Mouse (Mus musculus): ENCODE data around the gene Prtn3. TPM values are rescaled to one million over a fixed set of nuclear protein-coding genes. Genes with fewer than 3 reads are reported as not detected.
"Not testable (repeated sequence)": the region's sequence is repeated elsewhere in the genome, so short reads cannot be mapped to it uniquely, and the experiment has no call there.

Gene Prtn3
- total RNA-seq, 2 experiments from 2014 or later = 2.1 TPM; not detected in 1

DNA sequence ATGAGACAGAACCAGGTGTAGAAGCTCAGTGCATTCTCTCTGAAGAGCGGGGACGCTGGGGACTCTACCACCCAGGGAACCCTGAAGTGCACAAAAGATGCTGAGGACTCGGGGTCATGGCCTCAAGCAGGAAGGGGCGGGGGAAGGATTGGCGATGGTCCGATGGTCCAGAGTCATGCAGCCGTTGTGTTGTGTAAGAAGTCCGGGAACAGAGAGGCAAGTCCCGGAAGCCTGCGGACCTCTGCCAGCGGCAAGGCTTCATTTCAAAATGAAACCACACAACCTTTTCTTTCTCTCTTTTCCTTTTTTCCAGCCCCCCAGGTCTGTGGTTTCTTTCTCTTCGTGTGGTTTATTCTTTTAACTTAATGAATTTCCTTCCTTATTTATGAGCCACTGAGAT is 3.5 kb downstream of the Prtn3 start:
- DNase-seq = no peak

DNA sequence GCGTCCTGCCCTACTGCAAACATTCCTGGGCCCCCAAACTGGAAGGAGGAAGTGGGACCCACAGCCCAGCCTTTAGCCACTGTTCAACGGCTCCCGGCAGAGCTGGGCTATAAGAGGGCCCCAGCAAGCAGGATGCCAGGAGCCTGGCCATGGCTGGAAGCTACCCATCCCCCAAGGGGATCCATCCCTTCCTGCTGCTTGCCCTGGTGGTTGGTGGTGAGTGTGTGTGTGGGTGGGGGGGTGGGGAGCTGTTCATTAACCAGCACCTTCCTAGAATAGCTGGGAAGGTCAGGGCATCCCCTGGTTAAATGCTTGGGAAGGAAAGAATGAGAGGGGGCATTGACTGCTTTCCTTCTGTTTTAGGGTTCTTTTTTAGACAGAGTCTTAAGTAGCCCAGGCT is 5.3 kb downstream of the Prtn3 start:
- no peak for DNase-seq

DNA sequence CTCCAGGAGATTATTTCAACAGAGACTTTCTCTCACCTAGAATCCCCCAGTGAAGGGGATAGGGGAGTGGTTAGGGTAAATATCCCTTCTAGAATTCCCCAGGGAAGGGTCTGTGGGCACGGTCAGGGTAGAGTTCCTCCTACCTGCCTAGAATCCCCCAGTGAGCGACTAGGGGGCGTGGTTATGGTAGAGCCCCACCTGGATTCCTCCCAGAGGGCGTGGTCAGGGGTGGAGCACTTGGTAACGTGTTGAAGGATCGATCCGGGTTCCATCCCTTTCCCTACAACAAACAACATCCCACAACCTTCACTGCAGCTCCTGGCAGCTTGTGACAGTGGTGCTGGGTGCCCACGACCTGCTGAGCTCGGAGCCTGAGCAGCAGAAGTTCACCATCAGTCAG is 6.4 kb downstream of the Prtn3 start:
- DNase-seq = no peak

DNA sequence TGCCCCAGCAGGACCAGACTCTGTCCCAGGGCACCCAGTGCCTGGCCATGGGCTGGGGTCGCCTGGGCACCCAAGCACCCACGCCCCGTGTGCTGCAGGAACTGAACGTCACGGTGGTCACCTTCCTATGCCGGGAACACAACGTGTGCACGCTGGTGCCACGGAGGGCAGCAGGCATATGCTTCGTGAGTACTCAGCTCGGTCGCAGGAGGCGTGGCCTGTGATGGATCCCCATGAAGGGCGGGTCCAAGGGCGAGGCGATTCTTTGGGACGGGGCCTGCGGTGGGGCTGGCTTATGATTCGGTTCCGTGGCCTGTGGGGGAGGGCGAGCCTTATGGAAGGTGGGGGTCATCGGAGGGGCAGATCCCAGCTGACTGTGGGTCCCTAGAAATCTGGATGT is 7.7 kb downstream of the Prtn3 start:
- DNase-seq = no peak

DNA sequence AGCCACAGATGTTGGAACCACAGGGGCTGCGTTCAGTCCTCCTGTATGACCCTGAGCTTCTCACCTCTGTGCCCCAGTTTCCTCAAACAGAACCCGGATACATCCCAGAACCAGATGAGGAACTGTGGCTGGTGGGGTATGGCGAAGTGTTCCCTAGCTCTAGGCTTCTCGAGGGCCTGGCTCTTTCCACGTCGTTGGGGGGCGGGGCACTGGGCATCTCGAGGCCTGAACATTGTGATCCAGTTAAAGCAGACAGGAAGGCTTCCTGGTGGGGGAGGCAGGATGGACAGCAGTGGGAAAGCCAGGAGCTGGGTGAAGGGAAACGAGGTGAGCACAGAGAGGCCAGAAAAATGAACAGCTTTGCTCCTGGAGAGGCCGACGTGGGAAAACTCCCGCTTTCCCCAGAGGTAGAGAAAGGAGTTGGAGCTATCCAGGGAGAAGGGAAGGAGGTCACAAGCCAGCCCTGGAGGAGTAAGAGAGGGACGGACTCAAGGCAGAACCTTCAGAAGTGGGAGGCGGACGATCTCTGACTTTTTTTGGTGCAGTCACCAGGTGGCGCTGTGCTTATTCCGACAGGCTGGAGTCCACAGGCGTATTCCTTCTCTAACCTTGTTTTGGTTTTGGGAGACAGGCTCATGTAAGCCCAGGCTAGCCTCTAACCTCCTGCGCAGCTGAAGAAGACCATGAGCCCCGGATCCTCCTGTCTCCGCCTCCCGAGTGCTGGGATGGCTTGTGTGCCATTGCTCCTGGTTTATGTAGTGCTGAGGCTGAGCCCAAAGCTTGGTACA is 9.2 kb downstream of the Prtn3 start:
- peak; percentile 83 for DNase-seq

DNA sequence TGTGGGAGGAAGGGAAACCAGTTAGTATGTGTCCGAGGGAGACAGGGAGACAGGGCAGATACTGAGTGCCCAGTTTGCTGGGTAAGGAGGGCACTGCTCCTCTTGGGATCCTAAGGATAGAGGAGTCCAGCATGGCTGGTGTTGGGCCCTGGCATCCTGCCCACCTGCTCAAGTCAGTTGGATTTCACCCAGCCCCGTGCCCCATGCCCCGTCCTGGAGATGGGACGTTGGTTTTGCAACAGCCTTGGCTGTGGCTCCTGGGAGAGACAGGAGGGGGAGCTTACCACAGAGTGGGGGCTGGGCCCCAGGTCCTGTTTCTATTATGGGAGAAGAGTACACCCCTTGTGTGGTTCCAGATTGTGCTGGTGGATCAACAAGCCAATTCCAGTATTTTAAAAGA is 10.2 kb downstream of the Prtn3 start:
- DNase-seq = peak; percentile 61

DNA sequence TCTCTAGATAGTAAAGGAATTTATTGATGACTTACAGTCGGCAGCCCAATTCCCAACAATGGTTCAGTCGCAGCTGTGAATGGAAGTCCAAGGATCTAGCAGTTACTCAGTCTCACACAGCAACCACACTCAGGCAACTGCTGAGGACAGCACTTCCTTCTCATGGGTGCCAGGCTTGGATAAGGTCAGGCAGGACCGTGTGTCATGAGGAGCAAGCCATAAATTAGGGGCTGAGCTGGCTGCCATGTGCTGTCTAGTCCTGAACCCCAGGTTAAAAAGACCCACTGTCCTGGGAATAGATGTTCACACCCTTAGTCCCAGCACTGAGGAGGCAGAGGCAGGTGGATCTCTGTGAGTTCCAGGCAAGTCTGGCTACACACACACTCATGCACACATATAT is 10.7 kb downstream of the Prtn3 start:
- not testable (repeated sequence) for DNase-seq

DNA sequence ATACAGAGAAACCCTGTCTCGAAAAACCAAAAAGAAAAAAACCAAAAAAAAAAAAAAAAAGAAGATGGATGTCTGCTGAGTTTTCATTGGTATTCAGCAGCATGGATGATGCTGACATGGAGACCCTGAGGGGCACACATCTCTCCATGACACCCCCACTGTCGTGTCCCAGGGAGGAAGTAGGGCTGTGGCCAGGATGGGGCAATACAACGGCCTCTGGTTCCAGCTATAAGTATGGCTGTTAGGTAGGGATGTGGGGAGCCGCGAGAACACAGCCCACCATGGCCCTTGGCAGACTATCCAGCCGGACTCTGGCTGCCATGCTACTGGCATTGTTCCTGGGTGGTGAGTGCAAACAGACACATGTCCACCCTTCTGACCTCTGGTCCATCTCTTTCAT is 11.8 kb downstream of the Prtn3 start, which contains the start of gene Elane:
TSS of gene Elane (plus strand) at position 194 of the 400 bp plus-strand sequence.
- DNase-seq = no peak

DNA sequence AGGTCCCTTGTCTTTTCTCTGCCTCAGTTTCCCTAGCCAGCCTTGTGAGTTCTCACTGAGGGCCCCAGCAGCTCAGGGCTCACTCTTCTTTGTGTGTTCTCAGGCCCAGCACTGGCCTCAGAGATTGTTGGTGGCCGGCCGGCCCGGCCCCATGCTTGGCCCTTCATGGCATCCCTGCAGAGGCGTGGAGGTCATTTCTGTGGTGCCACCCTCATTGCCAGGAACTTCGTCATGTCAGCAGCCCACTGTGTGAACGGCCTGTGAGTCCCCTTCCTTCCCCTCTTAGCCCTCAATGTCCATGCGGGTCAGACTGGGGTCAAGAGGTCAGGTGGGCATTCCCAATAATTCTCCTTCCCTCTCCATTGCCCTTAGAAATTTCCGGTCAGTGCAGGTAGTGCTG is 12.3 kb downstream of the Prtn3 start:
- DNase-seq = no peak

DNA sequence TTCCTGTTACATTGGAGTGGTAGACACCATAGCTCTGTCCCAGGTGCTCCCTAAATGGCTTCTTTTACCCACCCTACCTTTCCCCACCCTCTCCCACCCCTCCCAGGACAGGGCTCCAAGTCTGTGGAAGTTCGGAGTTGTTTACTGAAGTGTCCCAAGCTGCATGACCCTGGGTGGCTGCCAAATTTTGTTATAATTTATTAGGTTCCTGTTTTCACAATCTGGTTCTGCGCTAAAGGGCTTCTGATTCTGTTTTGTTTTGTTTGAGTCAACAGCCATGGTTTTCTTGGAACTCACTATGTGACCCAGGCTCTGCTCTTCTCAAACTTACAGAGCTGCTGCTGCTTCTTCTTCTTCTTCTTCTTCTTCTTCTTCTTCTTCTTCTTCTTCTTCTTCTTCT is 15.1 kb downstream of the Prtn3 start:
- DNase-seq = no peak

DNA sequence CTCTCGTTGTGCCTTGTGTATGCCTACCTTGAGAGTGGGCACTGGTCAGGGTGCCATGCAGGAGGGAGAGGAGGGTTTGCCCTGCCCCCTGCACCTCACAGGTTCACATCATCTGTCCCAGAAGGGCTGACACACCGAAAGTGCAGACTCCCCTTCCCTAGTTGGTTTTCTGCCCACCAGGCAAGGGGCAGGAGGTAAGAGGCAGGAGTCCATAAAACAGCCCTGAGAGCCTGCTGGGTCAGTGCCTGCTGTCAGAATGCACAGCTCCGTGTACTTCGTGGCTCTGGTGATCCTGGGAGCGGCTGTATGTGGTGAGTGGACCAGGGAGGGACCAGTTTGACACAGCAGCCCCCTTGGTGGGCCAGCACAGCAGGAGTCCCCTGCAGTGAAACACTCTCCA is 16.4 kb downstream of the Prtn3 start, which contains the start of gene Cfd:
TSS of gene Cfd (plus strand) at position 184 of the 400 bp plus-strand sequence.
- DNase-seq = no peak

DNA sequence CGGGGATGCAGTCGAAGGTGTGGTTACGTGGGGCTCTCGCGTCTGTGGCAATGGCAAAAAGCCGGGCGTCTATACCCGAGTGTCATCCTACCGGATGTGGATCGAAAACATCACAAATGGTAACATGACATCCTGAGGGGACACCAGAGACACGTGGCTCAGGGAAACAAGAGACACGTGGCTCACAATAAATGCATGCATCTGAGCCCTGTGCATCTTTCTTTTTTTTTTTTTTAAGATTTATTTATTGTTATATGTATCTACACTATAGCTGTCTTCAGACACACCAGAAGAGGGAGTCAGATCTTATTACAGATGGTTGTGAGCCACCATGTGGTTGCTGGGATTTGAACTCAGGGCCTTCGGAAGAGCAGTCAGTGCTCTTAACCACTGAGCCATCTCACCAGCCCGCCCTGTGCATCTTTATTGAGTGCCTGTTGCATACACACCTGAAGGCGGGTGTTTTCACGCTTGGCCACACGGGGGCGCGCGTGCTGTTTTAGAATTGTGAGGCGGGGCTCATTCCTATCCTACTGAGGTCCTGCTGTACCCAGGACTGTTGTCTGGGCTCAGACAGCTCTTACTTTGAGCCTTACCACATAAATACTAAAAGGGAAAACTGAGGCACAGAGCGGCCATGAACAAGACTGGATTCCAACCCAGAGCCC is 18.3 kb downstream of the Prtn3 start:
- DNase-seq = peak; percentile 83

DNA sequence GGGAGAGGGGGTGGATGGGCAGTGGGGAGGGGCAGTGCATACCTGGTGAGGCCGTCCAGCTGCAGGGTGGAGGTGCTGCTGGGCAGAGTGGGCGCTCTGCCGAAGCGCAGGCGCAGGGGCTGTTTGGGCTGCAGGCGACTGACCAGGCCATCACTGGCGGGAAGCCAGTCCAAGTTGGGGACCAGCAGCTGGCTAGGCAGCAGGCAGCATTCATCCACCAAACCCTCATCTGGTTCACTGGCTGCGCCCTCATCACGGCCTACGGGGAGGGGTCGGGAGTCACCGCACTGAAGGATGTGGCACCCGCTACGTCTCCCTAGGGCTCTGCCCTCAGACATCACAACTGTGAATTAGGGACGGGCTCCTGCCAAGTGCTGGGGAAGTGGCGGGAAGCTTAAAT is 22.0 kb downstream of the Prtn3 start:
- no peak for DNase-seq

DNA sequence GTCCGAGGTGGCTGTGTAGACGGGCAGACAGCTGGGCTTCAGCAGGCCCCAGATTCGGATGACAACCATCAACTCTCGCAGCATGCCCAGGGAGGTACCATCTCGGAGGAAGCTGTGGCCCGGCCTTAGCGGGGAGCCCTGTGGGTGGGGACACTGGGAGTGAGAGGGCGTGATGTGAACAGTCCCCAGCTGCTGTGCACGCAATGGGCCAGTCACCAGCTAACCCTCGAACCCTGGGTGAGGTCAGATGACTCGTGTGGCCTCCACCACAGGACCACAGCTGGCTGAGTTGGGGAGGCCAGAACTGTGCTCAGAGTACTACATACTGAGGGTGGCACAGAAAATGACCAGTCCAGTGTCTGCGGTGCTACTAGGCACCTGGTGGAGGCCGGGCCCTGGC is 22.5 kb downstream of the Prtn3 start:
- DNase-seq = no peak

DNA sequence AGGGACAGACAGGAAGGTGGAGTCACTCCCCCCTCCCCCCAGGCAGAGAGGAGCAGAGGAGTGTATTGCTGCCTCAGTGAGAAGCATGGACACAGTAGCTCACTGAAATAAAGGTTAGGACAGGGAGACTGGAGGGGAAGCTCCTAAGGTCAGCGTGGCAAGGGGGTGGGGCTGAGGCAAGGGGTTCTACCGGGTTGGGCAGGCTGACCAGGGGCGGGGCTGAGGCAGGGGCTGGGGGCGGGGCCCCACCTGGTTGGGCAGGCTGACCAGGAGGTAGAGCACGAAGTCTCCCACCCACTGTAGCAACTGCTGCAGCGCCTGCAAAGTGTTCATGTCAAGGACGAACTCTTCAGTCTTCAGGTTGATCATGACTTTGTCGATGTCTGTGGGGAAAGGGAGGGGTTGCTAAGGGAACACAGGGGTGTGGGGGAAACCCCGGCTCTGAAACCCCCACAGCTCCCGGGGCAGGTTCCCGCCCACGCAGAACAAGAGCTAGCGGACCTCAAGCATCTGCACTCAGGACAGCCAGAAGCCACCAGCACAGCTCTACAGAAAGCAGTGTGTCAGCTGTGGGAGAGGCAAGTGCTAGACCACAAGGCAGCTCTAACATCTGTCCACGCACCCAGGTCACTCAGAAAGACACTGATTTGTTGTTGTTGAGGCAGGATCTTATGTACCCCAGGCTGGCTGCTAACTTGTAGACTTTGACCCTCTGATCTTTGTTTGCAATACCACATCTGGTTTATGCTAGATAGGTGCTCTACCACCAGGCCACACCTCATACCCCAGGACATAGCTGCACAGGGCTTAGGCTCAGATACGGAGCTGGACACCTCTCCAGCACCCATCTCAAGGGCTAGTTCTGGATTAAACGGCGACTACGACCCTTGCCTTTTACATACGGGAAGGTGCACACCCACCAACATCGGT is 23.3 kb downstream of the Prtn3 start:
- DNase-seq = no peak

DNA sequence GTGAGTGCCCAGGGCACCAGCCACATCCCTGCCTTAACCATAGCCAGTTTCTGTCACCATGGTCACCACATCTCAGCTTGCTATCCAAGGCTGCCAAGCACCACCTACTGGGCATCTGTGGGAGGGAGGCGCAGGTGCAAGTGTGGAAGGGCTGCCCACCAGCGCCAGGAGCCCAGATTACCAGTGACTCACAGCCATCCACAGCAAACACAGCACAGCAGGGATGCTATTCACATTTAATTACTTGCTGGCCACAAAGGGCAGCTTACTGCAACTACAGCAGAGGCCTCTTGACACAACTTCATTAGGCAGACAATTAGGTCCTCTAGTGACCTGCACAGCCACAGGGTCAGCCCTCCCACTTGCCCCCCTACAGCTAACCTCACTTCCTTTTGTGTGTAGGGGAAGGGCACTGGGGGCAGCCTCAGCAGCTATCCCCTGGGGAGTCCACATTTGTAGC is 26.7 kb downstream of the Prtn3 start:
- no peak for DNase-seq

DNA sequence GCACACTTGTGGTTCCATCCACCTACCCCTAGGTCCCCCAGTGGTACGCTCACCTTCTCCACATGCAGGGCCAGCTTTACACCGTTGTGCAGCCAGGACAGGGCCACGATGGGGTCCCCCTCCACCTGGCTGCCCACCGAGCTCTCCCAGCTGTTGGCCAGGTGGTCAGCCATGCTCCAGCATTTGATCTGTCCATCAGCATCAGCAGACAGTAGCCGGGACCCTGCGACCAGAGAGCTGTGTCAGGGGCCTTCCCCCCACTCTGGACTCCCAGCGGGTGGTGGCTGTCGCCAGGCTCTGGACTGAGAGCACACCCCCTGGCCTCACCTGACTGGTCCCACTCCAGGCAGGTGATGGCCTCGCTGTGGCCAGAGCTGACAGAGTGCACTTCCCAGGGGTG is 32.4 kb downstream of the Prtn3 start:
- no peak for DNase-seq

DNA sequence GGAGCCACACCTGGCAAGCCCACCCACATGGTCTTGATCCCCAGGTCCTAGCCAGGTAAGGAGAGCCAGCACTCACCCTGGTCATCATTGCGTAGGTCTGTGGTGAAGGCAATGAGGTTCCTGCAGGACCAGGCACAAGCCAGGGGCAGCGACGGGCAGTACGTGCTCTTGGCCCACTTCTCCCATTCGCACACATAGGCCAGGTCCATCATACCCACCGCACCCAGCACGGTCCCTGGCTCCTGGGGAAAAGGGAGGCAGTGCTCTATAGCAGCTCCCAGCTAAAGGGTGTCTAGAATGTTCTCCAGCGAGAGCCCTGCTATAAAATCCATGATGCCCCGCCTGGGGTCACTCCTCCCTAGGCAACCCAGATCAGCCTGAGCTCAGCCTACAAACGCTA is 33.1 kb downstream of the Prtn3 start:
- DNase-seq = no peak

DNA sequence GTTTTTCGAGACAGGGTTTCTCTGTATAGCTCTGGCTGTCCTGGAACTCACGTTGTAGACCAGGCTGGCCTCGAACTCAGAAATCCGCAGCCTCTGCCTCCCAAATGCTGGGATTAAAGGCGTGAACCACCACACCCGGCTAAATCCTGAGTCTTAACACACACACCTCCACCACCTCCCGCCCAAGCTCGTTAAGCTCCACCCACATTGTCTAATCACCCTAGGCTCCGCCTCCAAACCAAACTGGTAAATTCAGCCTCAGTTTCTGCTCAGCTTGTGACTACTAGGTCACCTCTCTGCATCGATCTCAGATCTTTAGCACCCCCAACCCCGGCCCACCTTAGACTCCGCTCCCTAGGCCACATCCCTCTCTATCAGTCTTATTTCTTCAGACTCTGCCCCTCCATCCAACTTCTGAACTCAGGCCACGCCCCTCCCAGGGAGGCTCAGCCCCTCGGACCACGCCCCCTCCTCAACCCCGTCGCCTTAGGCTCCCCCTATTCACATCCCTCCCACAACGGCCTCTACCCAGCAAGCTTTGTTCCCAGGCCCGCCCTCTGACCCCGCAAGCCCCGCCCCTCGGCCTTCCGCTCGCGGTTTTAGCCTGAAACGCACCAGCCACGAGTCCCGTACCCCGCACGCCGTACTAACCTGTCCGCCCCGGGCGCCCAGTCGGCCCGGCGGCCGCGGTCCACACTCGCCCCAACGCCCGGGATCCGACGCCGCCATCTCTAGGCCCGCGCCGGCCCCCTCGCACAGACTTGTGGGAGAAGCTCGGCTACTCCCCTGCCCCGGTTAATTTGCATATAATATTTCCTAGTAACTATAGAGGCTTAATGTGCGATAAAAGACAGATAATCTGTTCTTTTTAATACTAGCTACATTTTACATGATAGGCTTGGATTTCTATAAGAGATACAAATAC is 34.2 kb downstream of the Prtn3 start, which contains the start of gene Med16:
TSS of gene Med16 (minus strand) at position 757 of the 925 bp plus-strand sequence.
- DNase-seq = peak; percentile 94

DNA sequence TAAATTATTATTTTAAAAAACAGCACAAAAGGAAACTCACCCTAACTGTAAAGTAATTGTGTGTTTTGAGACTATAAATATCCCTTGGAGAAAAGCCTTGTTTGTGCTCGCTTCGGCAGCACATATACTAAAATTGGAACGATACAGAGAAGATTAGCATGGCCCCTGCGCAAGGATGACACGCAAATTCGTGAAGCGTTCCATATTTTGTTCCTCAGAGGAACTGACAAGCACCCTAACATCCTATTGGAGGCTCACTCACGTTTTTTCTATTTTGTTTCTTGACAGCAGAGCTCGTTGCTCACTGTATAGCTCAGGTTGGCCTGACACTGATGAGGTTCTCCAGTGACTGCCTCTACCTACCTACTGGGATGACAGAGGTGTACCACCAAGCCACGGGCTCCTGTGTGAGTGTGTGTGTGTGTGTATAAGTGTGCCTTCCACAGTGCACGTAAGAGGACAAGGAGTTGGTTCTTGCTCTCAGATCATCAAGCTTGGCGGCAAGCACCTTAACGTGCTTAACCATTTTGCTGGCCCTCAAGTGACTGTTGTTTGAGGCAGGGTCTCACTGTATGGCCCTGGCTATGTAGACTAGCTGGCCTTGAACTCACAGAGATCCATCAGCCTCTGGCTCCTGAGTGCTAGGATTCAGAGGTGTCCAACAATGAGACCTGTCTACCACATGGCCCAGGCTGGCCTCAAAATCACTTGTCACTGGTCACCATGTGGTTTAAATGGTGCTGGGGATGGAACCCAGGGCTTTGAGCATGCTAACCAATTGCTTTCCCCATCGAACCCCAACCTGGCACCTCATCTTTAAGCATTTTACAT is 35.0 kb downstream of the Prtn3 start:
- DNase-seq = no peak
